Mouse (Mus musculus): ENCODE data around the gene Kif5c. TPM values are rescaled to one million over a fixed set of nuclear protein-coding genes. Genes with fewer than 3 reads are reported as not detected.

Gene Kif5c
- polyA plus RNA-seq, 1 experiment from 2014 or later, result 88.9 TPM

- Histone ChIP-seq H3K36me3 (ENCODE audit: control insufficient read depth, insufficient read depth, low read length) (no peaks in the 10 kb centered on the region), H3K4me2 (ENCODE audit: low read depth, low read length, severe bottlenecking) (no peak overlapping the region), H3K4me1 (replicated peaks; ENCODE audit: control insufficient read depth, insufficient read depth, low read length) (peaks cover 3% of the 10 kb centered on the region; the same call in 1 of the 2 replicates), H3K9me3 (ENCODE audit: control insufficient read depth, low read length) (no peaks in the 10 kb centered on the region), H3K27me3 (ENCODE audit: control insufficient read depth, insufficient read depth, low read length) (no peaks in the 10 kb centered on the region), H3K9ac (ENCODE audit: low read length) (no peak overlapping the region), H3K4me3 (ENCODE audit: low read depth, low read length) (no peak overlapping the region), H3K27ac (ENCODE audit: low read depth, low read length) (no peak overlapping the region)
- DNase-seq (ENCODE audit: low spot score) (no peak), ATAC-seq (replicated peaks; ENCODE audit: low FRiP score) (no peak)
- WGBS, result 96% methylated on average over 10 of the region's 10 CpGs
These were observed 35.5 kb downstream of the Kif5c start for GRCm38 (mm10) chr2:49654606-49655005.

DNA sequence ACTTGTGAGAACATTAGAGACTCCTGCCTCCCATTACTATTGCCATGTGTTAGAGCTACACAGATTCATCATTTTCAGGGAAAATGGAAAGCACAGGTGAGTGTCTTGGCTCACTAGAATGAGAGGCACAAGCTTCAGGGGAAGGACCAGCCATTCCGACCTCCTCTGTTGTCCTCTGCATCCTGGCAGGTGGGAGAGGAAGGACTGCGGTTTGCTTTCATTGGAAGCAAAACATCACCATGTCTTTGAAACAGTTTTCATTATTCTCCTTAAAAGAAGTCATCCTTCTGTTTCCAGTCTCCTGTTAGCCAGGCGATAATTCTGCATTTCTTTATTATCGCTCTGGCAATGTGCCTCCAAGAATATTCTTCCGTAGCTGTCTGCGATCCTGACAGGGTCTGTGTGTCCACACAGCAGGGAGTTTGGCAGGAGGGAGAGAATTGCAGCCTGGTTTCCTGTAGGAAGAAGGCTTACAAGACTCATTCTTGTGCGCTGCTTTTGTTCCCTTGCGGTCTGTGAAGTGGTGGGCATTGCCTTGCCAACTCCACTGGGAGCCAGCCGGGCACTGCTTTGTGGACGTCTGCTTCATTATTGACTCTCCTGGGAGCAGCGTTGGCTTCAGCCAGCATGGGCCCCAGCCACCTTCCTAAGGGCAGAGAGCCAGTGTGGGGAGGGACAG, 36.2 kb downstream of the Kif5c start:
- DNase-seq (ENCODE audit: low spot score), result no peak
- no peak overlapping the region for H3K4me2 ChIP-seq (ENCODE audit: low read depth, low read length, severe bottlenecking)
- WGBS, result 63% methylated on average over 11 of the region's 11 CpGs
- peaks cover 5% of the 10 kb centered on the region; the same call in 1 of the 2 replicates for H3K4me1 ChIP-seq (replicated peaks; ENCODE audit: control insufficient read depth, insufficient read depth, low read length)
- H3K9ac ChIP-seq (ENCODE audit: low read length), result no peak overlapping the region
- no peaks in the 10 kb centered on the region for H3K27me3 ChIP-seq (ENCODE audit: control insufficient read depth, insufficient read depth, low read length)
- ATAC-seq (replicated peaks; ENCODE audit: low FRiP score), result no peak
- H3K36me3 ChIP-seq (ENCODE audit: control insufficient read depth, insufficient read depth, low read length), result no peaks in the 10 kb centered on the region
- H3K4me3 ChIP-seq (ENCODE audit: low read depth, low read length), result no peak overlapping the region
- no peak overlapping the region for H3K27ac ChIP-seq (ENCODE audit: low read depth, low read length)
- H3K9me3 ChIP-seq (ENCODE audit: control insufficient read depth, low read length), result no peaks in the 10 kb centered on the region

DNA sequence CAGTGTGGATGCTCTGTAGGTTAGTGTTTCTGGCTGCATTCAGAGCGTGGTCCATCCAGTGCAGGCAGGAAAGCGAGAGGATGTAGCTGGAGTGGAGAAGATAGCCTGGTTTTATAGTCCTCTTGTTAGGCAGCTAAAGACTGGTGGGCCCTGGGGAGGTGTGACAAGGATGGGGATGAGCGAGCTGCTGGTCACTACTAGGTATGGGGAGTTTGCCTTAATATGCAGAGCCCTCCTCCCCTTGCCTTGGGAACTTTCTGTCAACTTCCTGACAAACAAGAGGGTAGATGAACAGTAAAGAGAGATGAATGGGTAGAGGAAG, 36.7 kb downstream of the Kif5c start:
- DNase-seq (ENCODE audit: low spot score), result no peak
- Histone ChIP-seq H3K9me3 (ENCODE audit: control insufficient read depth, low read length) (no peaks in the 10 kb centered on the region), H3K4me3 (ENCODE audit: low read depth, low read length) (no peak overlapping the region), H3K27ac (ENCODE audit: low read depth, low read length) (no peak overlapping the region), H3K36me3 (ENCODE audit: control insufficient read depth, insufficient read depth, low read length) (no peaks in the 10 kb centered on the region), H3K9ac (ENCODE audit: low read length) (no peak overlapping the region), H3K4me1 (replicated peaks; ENCODE audit: control insufficient read depth, insufficient read depth, low read length) (peaks cover 5% of the 10 kb centered on the region; the same call in 1 of the 2 replicates), H3K4me2 (ENCODE audit: low read depth, low read length, severe bottlenecking) (no peak overlapping the region), H3K27me3 (ENCODE audit: control insufficient read depth, insufficient read depth, low read length) (no peaks in the 10 kb centered on the region)
- ATAC-seq (replicated peaks; ENCODE audit: low FRiP score), result no peak
- WGBS, result 83% methylated on average over 3 of the region's 3 CpGs

DNA sequence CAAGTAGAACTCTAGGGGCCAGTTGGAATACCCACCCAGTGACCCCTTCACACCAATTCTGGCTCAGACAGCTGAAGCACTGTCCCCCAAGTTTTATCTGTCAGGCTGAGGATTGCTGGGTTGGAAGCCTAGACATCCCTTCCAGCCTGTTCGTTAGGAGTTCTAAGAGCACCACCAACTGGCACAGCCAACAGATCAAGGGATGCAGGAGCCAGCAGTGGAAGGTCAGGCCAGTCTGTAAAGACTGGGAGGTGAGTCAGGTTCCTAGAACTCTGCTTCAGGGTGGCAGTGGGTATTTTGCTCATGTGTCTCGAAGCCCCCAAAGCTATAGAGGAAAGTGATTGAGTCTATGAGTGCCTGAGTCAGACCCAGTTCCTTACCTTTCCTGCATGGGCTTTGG, 37.9 kb downstream of the Kif5c start:
- H3K36me3 ChIP-seq (ENCODE audit: control insufficient read depth, insufficient read depth, low read length), result no peaks in the 10 kb centered on the region
- H3K27me3 ChIP-seq (ENCODE audit: control insufficient read depth, insufficient read depth, low read length), result no peaks in the 10 kb centered on the region
- 77% methylated on average over 2 of the region's 2 CpGs for WGBS
- H3K4me1 ChIP-seq (replicated peaks; ENCODE audit: control insufficient read depth, insufficient read depth, low read length), result peaks cover 6% of the 10 kb centered on the region; the same call in 1 of the 2 replicates
- no peak for ATAC-seq (replicated peaks; ENCODE audit: low FRiP score)
- H3K4me3 ChIP-seq (ENCODE audit: low read depth, low read length), result no peak overlapping the region
- H3K9ac ChIP-seq (ENCODE audit: low read length), result no peak overlapping the region
- H3K27ac ChIP-seq (ENCODE audit: low read depth, low read length), result no peak overlapping the region
- no peak overlapping the region for H3K4me2 ChIP-seq (ENCODE audit: low read depth, low read length, severe bottlenecking)
- H3K9me3 ChIP-seq (ENCODE audit: control insufficient read depth, low read length), result no peaks in the 10 kb centered on the region
- no peak for DNase-seq (ENCODE audit: low spot score)

DNA sequence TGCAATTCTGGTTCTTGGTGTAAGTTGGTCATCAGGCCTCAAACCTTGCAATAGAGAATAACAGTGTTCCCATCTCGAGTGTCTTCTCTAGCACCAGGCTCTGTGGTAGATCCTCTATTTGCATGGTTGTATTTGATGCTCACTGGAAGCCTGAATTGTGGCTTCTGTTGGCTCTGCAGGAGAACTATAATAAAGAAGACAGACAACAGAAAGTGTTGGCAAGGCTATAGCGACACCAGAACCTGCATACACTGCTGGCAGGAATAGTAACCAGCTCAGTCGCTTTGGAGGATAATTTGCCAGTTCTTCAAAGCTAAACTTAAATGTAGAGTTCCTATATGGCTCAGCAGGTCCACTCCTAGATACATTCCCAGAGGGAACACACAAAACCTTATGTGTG, 38.6 kb downstream of the Kif5c start:
- Histone ChIP-seq H3K4me3 (ENCODE audit: low read depth, low read length) (no peak overlapping the region), H3K4me2 (ENCODE audit: low read depth, low read length, severe bottlenecking) (no peak overlapping the region), H3K27ac (ENCODE audit: low read depth, low read length) (no peak overlapping the region), H3K9ac (ENCODE audit: low read length) (no peak overlapping the region), H3K27me3 (ENCODE audit: control insufficient read depth, insufficient read depth, low read length) (no peaks in the 10 kb centered on the region), H3K9me3 (ENCODE audit: control insufficient read depth, low read length) (no peaks in the 10 kb centered on the region), H3K4me1 (replicated peaks; ENCODE audit: control insufficient read depth, insufficient read depth, low read length) (peaks cover 8% of the 10 kb centered on the region; the same call in 1 of the 2 replicates), H3K36me3 (ENCODE audit: control insufficient read depth, insufficient read depth, low read length) (no peaks in the 10 kb centered on the region)
- 82% methylated on average over 3 of the region's 3 CpGs for WGBS
- no peak for ATAC-seq (replicated peaks; ENCODE audit: low FRiP score)
- no peak for DNase-seq (ENCODE audit: low spot score)

DNA sequence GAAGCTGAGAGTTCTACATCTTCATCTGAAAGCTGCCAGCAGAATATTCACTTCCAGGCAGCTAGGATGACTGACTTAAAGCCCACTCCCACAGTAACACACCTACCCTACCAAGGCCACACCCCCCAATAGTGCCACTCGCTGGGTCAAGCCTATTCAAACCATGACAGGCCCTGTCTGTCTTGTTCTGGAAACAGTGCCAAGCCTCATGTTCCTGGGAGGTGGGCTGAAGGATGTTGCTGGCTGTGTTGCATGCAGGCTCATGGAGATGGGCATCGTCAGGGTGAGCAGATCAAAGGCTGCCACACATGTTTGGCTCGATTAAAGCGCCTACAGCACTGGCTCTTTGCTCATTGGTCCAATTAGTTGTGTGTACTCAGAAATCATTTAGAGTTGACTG, 39.9 kb downstream of the Kif5c start:
- no peaks in the 10 kb centered on the region for H3K36me3 ChIP-seq (ENCODE audit: control insufficient read depth, insufficient read depth, low read length)
- DNase-seq (ENCODE audit: low spot score) (no peak), ATAC-seq (replicated peaks; ENCODE audit: low FRiP score) (no peak)
- H3K4me1 ChIP-seq (replicated peaks; ENCODE audit: control insufficient read depth, insufficient read depth, low read length), result peaks cover 8% of the 10 kb centered on the region; the same call in 1 of the 2 replicates
- WGBS, result 81% methylated on average over 4 of the region's 4 CpGs
- H3K27ac ChIP-seq (ENCODE audit: low read depth, low read length), result no peak overlapping the region
- no peaks in the 10 kb centered on the region for H3K27me3 ChIP-seq (ENCODE audit: control insufficient read depth, insufficient read depth, low read length)
- no peak overlapping the region for H3K4me2 ChIP-seq (ENCODE audit: low read depth, low read length, severe bottlenecking)
- H3K9ac ChIP-seq (ENCODE audit: low read length), result no peak overlapping the region
- H3K9me3 ChIP-seq (ENCODE audit: control insufficient read depth, low read length), result no peaks in the 10 kb centered on the region
- no peak overlapping the region for H3K4me3 ChIP-seq (ENCODE audit: low read depth, low read length)

GRCm38 (mm10) chr2:49659964-49660363, 40.9 kb downstream of the Kif5c start:
- H3K9me3 ChIP-seq (ENCODE audit: control insufficient read depth, low read length), result no peaks in the 10 kb centered on the region
- H3K9ac ChIP-seq (ENCODE audit: low read length), result no peak overlapping the region
- H3K27me3 ChIP-seq (ENCODE audit: control insufficient read depth, insufficient read depth, low read length), result no peaks in the 10 kb centered on the region
- H3K4me1 ChIP-seq (replicated peaks; ENCODE audit: control insufficient read depth, insufficient read depth, low read length), result peaks cover 5% of the 10 kb centered on the region; the same call in 1 of the 2 replicates
- no peak overlapping the region for H3K4me3 ChIP-seq (ENCODE audit: low read depth, low read length)
- WGBS, result 51% methylated on average over 8 of the region's 8 CpGs
- DNase-seq (ENCODE audit: low spot score) (no peak), ATAC-seq (replicated peaks; ENCODE audit: low FRiP score) (no peak)
- H3K36me3 ChIP-seq (ENCODE audit: control insufficient read depth, insufficient read depth, low read length), result no peaks in the 10 kb centered on the region
- H3K4me2 ChIP-seq (ENCODE audit: low read depth, low read length, severe bottlenecking), result no peak overlapping the region
- no peak overlapping the region for H3K27ac ChIP-seq (ENCODE audit: low read depth, low read length)

DNA sequence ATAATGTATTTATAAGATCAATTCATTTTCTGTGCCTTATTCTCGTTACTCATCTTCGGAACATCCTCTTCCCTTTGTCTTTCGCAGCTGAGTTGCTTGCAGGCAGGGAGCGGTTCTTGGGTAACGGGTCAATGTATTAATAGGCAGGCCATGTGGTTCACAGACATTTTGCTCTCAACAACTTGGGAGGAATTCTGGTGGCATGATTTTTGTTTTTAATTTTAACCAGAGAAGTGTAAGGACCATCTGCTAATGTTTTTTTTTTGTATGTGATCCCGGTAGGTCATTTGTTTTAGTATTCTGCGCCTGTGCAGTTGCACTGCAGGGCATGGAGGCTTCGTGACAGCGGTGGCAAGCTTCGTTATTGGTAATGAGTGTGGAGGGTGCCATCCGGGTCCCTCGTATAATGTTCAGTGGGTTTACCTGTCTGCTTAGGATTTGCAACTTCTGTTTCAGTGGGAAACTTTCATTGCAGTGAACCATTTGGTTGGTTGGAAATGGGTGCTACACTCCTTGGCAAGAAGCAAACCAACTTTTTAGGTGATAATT, 41.4 kb downstream of the Kif5c start:
- ATAC-seq (replicated peaks; ENCODE audit: low FRiP score) (no peak), DNase-seq (ENCODE audit: low spot score) (no peak)
- H3K27me3 ChIP-seq (ENCODE audit: control insufficient read depth, insufficient read depth, low read length), result no peaks in the 10 kb centered on the region
- 0 out of 2 replicates have a peak, but pooled peaks cover 5% of the 10 kb centered on the region for H3K4me1 ChIP-seq (replicated peaks; ENCODE audit: control insufficient read depth, insufficient read depth, low read length)
- H3K4me3 ChIP-seq (ENCODE audit: low read depth, low read length), result no peak overlapping the region
- no peaks in the 10 kb centered on the region for H3K36me3 ChIP-seq (ENCODE audit: control insufficient read depth, insufficient read depth, low read length)
- no peak overlapping the region for H3K9ac ChIP-seq (ENCODE audit: low read length)
- no peak overlapping the region for H3K4me2 ChIP-seq (ENCODE audit: low read depth, low read length, severe bottlenecking)
- 87% methylated on average over 12 of the region's 12 CpGs for WGBS
- H3K9me3 ChIP-seq (ENCODE audit: control insufficient read depth, low read length), result no peaks in the 10 kb centered on the region
- H3K27ac ChIP-seq (ENCODE audit: low read depth, low read length), result no peak overlapping the region

- 0 out of 2 replicates have a peak, but pooled peaks cover 5% of the 10 kb centered on the region for H3K4me1 ChIP-seq (replicated peaks; ENCODE audit: control insufficient read depth, insufficient read depth, low read length)
These were observed 42.2 kb downstream of the Kif5c start for GRCm38 (mm10) chr2:49661348-49661747.

More at GRCm38 (mm10) chr2:49661348-49661747, 42.2 kb downstream of the Kif5c start:
- no peak overlapping the region for H3K4me3 ChIP-seq (ENCODE audit: low read depth, low read length)
- ATAC-seq (replicated peaks; ENCODE audit: low FRiP score) (no peak), DNase-seq (ENCODE audit: low spot score) (no peak)
- no peak overlapping the region for H3K9ac ChIP-seq (ENCODE audit: low read length)
- no peak overlapping the region for H3K27ac ChIP-seq (ENCODE audit: low read depth, low read length)
- H3K9me3 ChIP-seq (ENCODE audit: control insufficient read depth, low read length), result no peaks in the 10 kb centered on the region
- H3K36me3 ChIP-seq (ENCODE audit: control insufficient read depth, insufficient read depth, low read length), result no peaks in the 10 kb centered on the region
- H3K27me3 ChIP-seq (ENCODE audit: control insufficient read depth, insufficient read depth, low read length), result no peaks in the 10 kb centered on the region
- H3K4me2 ChIP-seq (ENCODE audit: low read depth, low read length, severe bottlenecking), result no peak overlapping the region
